In the genomic region with DNA sequence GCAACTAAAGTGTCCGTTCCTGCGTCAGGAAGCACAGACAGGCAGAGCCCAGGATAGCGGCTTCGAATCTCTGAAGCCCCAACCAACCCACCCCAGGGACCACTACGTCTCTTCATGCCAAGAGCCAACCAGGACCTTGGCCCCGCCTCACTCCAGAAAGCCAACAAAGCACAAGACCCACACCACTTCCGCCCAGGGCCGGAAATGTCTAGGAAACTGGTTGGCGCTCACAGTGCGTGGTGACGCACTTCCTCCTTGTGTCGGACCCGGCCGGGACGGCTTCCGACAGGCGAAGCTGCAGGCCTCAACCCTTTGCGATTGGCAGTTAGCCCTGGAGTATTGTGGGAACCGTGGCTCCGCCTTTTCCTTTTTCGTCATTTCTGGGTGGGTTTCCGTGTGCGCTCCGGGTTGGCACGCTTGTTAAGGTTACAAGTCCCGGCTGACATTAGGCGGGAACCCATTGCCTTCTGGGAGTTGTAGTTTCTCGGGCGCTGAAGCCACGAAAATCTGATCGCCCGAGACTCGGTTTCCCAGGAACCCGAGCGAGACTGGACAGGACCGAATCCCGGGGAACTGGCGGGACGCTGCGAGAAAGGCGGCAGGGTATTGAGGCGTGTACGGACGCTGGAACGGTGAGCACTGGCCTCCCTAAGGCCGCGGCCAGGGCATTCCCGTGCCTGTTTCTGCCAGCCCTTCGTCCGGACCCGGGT, we compare ENCODE assay signal across 8 mouse cellular contexts. TPM values are rescaled to one million over a fixed set of nuclear protein-coding genes. Genes with fewer than 3 reads are reported as not detected.
A peak's percentile ranks its signal among the peaks of the same experiment; 100 is the strongest.
DNase-seq lines count a peak whose midpoint lies in the region; ATAC-seq lines count a peak whose summit lies in the region.

A gene (plus strand): TSS at position 368 of the 710 bp plus-strand sequence.

- peak within 1 kb of the TSS; percentile 78 for H3K4me3 ChIP-seq in lung, embryonic 16.5 days (ENCODE audit: low read length)

- no peaks in the 10 kb centered on the region for H3K27me3 ChIP-seq in lung, embryonic 16.5 days (ENCODE audit: control insufficient read depth, insufficient read depth, low read depth, low read length)

- peak within 1 kb of the TSS; percentile 98 for H3K27ac ChIP-seq in lung, embryonic 16.5 days (ENCODE audit: low read length)

- H3K9ac ChIP-seq in lung, embryonic 16.5 days (ENCODE audit: low read length), result peak within 1 kb of the TSS; percentile 96

- peaks cover 22% of the 10 kb centered on the region for H3K4me1 ChIP-seq in lung, embryonic 16.5 days (replicated peaks; ENCODE audit: control insufficient read depth, insufficient read depth, low read length)

- H3K36me3 ChIP-seq in lung, embryonic 16.5 days (ENCODE audit: control insufficient read depth, insufficient read depth, low read length), result peaks cover 37% of the 10 kb centered on the region

- peak within 1 kb of the TSS; percentile 90 for H3K4me2 ChIP-seq in lung, embryonic 16.5 days (ENCODE audit: low read depth, low read length)

- H3K9me3 ChIP-seq in lung, embryonic 16.5 days (ENCODE audit: control insufficient read depth, low read length), result no peaks in the 10 kb centered on the region

- ATAC-seq in hematopoietic stem cell, adult 5-6 weeks (replicated peaks in 1 of 2; ENCODE audit: insufficient read depth in 1 of 2, low FRiP score in 2 of 2, low TSS enrichment in 1 of 2, low read depth in 1 of 2, poor library complexity in 2 of 2, severe bottlenecking in 2 of 2), result peak; percentile 87 to 88
- ATAC-seq in lung, embryonic 16.5 days (ENCODE audit: low read depth), result peak; percentile 97

- WGBS in lung, embryonic 16.5 days, result under 1% methylated on average over 51 of the region's 51 CpGs

- DNase-seq in MEL-GATA-1-ER (ENCODE audit: extremely low read depth, low read depth), result peak; percentile 99
- DNase-seq in cerebellum, adult 8-10 months, result peak; percentile 98
- DNase-seq in forelimb bud, embryonic 11.5 days (ENCODE audit: low read depth, low spot score), result peak; percentile 100
- peak; percentile 98 for DNase-seq in layer of hippocampus, adult 9-10 months (ENCODE audit: low spot score)
- peak; percentile 83 for DNase-seq in ovary, postnatal 10 days (ENCODE audit: low spot score)
- DNase-seq in thymus, postnatal 10 days (ENCODE audit: low spot score in 2 of 2), result peak; percentile 93 to 97

RNA-seq across cellular contexts. Expression of the gene that starts here (rescaled TPM):
- total RNA-seq in hematopoietic stem cell, adult 5-6 weeks (2017), result 27.2 and 28.4 TPM in 2 replicates
- polyA plus RNA-seq in lung, embryonic 16.5 days (2015; fragmentation: Nextera tagmentation; extraction: Ambion mirVana), result 98.9 and 100 TPM in 2 replicates

Comparison
In these comparisons a context has a peak if more than half of its experiments do, and no peak if none do; other contexts are left out.
1. Peak in every context shown above with its lines: DNase-seq, ATAC-seq, H3K4me3 ChIP-seq and H3K27ac ChIP-seq.